14 mouse cellular contexts compared by ENCODE assay signal in genomic region chr7:116301661-116302311, GRCm38 (mm10). TPM values are rescaled to one million over a fixed set of nuclear protein-coding genes. Genes with fewer than 3 reads are reported as not detected.
DNase-seq lines count a peak whose midpoint lies in the region; ATAC-seq and TF ChIP-seq lines count a peak whose summit lies in the region.
"Had no signal": no experiment of that assay in that cellular context is flagged by ENCODE, and none has a peak within 500 bp of the region (broad histone marks: within the 10 kb centered on the region; RNA-seq: fewer than 3 reads in every experiment).

No protein-coding gene starts in this region.

- no peak overlapping the region for H3K4me2 ChIP-seq in hindbrain, postnatal 0 days (ENCODE audit: low read depth, low read length)
- H3K4me2 ChIP-seq in hindbrain, embryonic 14.5 days (replicated peaks) = no peak overlapping the region
- H3K4me2 ChIP-seq in intestine, embryonic 15.5 days (replicated peaks) = no peak overlapping the region
- H3K4me2 ChIP-seq: embryonic facial prominence, embryonic 12.5 days; forebrain, embryonic 12.5 days; lung, embryonic 14.5 days had no signal

- no peak overlapping the region for H3K4me3 ChIP-seq in hindbrain, postnatal 0 days (ENCODE audit: low read length)
- H3K4me3 ChIP-seq in hindbrain, embryonic 14.5 days (replicated peaks; ENCODE audit: low read length) = no peak overlapping the region
- H3K4me3 ChIP-seq in E14TG2a.4 (replicated peaks; ENCODE audit: low read length) = peak overlapping the region; percentile 52
- H3K4me3 ChIP-seq in intestine, embryonic 15.5 days (replicated peaks) = no peak overlapping the region
- H3K4me3 ChIP-seq: embryonic facial prominence, embryonic 12.5 days; forebrain, embryonic 12.5 days; layer of hippocampus, adult 2 months had no signal

- no peak for TF ChIP-seq CTCF in hindbrain, postnatal 0 days (IDR thresholded peaks at IDR 0.05; ENCODE audit: low read depth)
- TF ChIP-seq CTCF in E14TG2a.4 (conservative IDR thresholded peaks at IDR 0.05; ENCODE audit: low read length) = no peak

- DNase-seq in cerebellum, postnatal 10 days = peak; percentile 72 to 79
- DNase-seq in cerebellum, postnatal 25 days = no peak
- DNase-seq in hindbrain, postnatal 0 days (ENCODE audit: low spot score) = peak; percentile 28
- no peak for DNase-seq in hindbrain, embryonic 14.5 days (ENCODE audit: low spot score)
- no peak for DNase-seq in spleen, postnatal 10 days (ENCODE audit: low spot score in 2 of 2)
- DNase-seq: cerebellum, adult 9-11 months; lung, embryonic 14.5 days; right cerebral cortex, postnatal 4 days had no signal

- ATAC-seq in hindbrain, postnatal 0 days = no peak
- no peak for ATAC-seq in hindbrain, embryonic 14.5 days (ENCODE audit: low FRiP score)
- peak; percentile 13; the same call in 1 of the 2 replicates for ATAC-seq in intestine, embryonic 15.5 days
- ATAC-seq in megakaryocyte progenitor cell, adult 5-6 weeks (replicated peaks; ENCODE audit: poor library complexity) = no peak

- H3K27ac ChIP-seq in hindbrain, postnatal 0 days = no peak overlapping the region
- H3K27ac ChIP-seq in hindbrain, embryonic 14.5 days = no peak overlapping the region
- H3K27ac ChIP-seq in intestine, embryonic 15.5 days = 0 out of 2 replicates have a peak overlapping the region, but pooled peaks have one; percentile 32
- H3K27ac ChIP-seq: embryonic facial prominence, embryonic 12.5 days; forebrain, embryonic 12.5 days; layer of hippocampus, adult 2 months had no signal

- H3K36me3 ChIP-seq in hindbrain, postnatal 0 days (ENCODE audit: insufficient read depth, low read length) = no peaks in the 10 kb centered on the region
- no peaks in the 10 kb centered on the region for H3K36me3 ChIP-seq in hindbrain, embryonic 14.5 days (replicated peaks; ENCODE audit: control insufficient read depth, insufficient read depth)
- H3K36me3 ChIP-seq in E14TG2a.4 (ENCODE audit: insufficient read depth, low read length) = peaks cover 29% of the 10 kb centered on the region
- no peaks in the 10 kb centered on the region for H3K36me3 ChIP-seq in intestine, embryonic 15.5 days
- H3K36me3 ChIP-seq: embryonic facial prominence, embryonic 12.5 days; forebrain, embryonic 12.5 days had no signal

- no peak overlapping the region for H3K9ac ChIP-seq in hindbrain, postnatal 0 days (replicated peaks; ENCODE audit: low read length)
- no peak overlapping the region for H3K9ac ChIP-seq in hindbrain, embryonic 14.5 days
- no peak overlapping the region for H3K9ac ChIP-seq in intestine, embryonic 15.5 days
- H3K9ac ChIP-seq: embryonic facial prominence, embryonic 12.5 days; forebrain, embryonic 12.5 days; lung, embryonic 14.5 days had no signal

- H3K27me3 ChIP-seq in hindbrain, postnatal 0 days (ENCODE audit: insufficient read depth, low read length) = no peaks in the 10 kb centered on the region
- H3K27me3 ChIP-seq in hindbrain, embryonic 14.5 days (ENCODE audit: control insufficient read depth, insufficient read depth, low read length) = 0 out of 2 replicates have a peak, but pooled peaks cover 5% of the 10 kb centered on the region
- no peaks in the 10 kb centered on the region for H3K27me3 ChIP-seq in E14TG2a.4 (ENCODE audit: insufficient read depth, low read length)
- peaks cover 3% of the 10 kb centered on the region; the same call in 1 of the 2 replicates for H3K27me3 ChIP-seq in intestine, embryonic 15.5 days (replicated peaks)
- H3K27me3 ChIP-seq: forebrain, embryonic 12.5 days had no signal

- 82% methylated on average over 5 of the region's 5 CpGs for WGBS in hindbrain, postnatal 0 days
- 90% methylated on average over 5 of the region's 5 CpGs for WGBS in hindbrain, embryonic 14.5 days
- 76% methylated on average over 5 of the region's 5 CpGs for WGBS in intestine, embryonic 15.5 days

- peaks cover 4% of the 10 kb centered on the region; the same call in 1 of the 2 replicates for H3K4me1 ChIP-seq in hindbrain, postnatal 0 days (ENCODE audit: insufficient read depth, low read length)
- H3K4me1 ChIP-seq in hindbrain, embryonic 14.5 days (replicated peaks; ENCODE audit: control insufficient read depth, insufficient read depth, low read length) = peaks cover 5% of the 10 kb centered on the region
- H3K4me1 ChIP-seq in E14TG2a.4 (replicated peaks; ENCODE audit: low read depth, low read length) = peaks cover 83% of the 10 kb centered on the region
- peaks cover 23% of the 10 kb centered on the region for H3K4me1 ChIP-seq in intestine, embryonic 15.5 days (replicated peaks)
- H3K4me1 ChIP-seq: embryonic facial prominence, embryonic 12.5 days had no signal

- H3K9me3 ChIP-seq in hindbrain, postnatal 0 days (ENCODE audit: low read length) = no peaks in the 10 kb centered on the region
- no peaks in the 10 kb centered on the region for H3K9me3 ChIP-seq in hindbrain, embryonic 14.5 days (ENCODE audit: control insufficient read depth, low read length)
- no peaks in the 10 kb centered on the region for H3K9me3 ChIP-seq in E14TG2a.4 (ENCODE audit: low read length)
- no peaks in the 10 kb centered on the region for H3K9me3 ChIP-seq in intestine, embryonic 15.5 days
- H3K9me3 ChIP-seq: embryonic facial prominence, embryonic 12.5 days; forebrain, embryonic 12.5 days had no signal

RNA-seq across cellular contexts. Expression of gene Plekha7, which starts 6.4 kb away (rescaled TPM):
- 17.7 and 22.8 TPM in 2 replicates for total RNA-seq in hindbrain, postnatal 0 days (2014; rRNA removed)
- 7.6 and 7.9 TPM in 2 replicates for polyA plus RNA-seq in hindbrain, postnatal 0 days (2015; fragmentation: Nextera tagmentation; extraction: Ambion mirVana)
- 5.6 and 7.3 TPM in 2 replicates for polyA plus RNA-seq in hindbrain, embryonic 14.5 days (2014; fragmentation: Nextera tagmentation; extraction: Ambion mirVana)
- 21.1 and 21.4 TPM in 2 replicates for polyA plus RNA-seq in intestine, embryonic 15.5 days (2015; fragmentation: Nextera tagmentation; extraction: Ambion mirVana)
- 0.12 and 0.62 TPM in 2 replicates for total RNA-seq in megakaryocyte progenitor cell, adult 5-6 weeks (2015)
- 0.42 and 0.88 TPM in 2 replicates for total RNA-seq in megakaryocyte progenitor cell, adult 5-6 weeks (2017)

RNA-seq across cellular contexts. Expression of gene Rps13, which starts 32.2 kb away (rescaled TPM):
- 129 and 249 TPM in 2 replicates for total RNA-seq in hindbrain, postnatal 0 days (2014; rRNA removed)
- 525 and 526 TPM in 2 replicates for polyA plus RNA-seq in hindbrain, postnatal 0 days (2015; fragmentation: Nextera tagmentation; extraction: Ambion mirVana)
- polyA plus RNA-seq in hindbrain, embryonic 14.5 days (2014; fragmentation: Nextera tagmentation; extraction: Ambion mirVana) = 499 and 625 TPM in 2 replicates
- polyA plus RNA-seq in intestine, embryonic 15.5 days (2015; fragmentation: Nextera tagmentation; extraction: Ambion mirVana) = 829 and 865 TPM in 2 replicates
- 1,937 and 1,943 TPM in 2 replicates for total RNA-seq in megakaryocyte progenitor cell, adult 5-6 weeks (2015)
- total RNA-seq in megakaryocyte progenitor cell, adult 5-6 weeks (2017) = 3,821 and 3,826 TPM in 2 replicates

Comparison
In these comparisons a context has a peak if more than half of its experiments do, and no peak if none do; other contexts are left out.
1. DNase-seq: peak in cerebellum, postnatal 10 days (2 of 2) and hindbrain, postnatal 0 days (single experiment); none in cerebellum, postnatal 25 days (0 of 2), hindbrain, embryonic 14.5 days (single experiment) and spleen, postnatal 10 days (0 of 2).